Mouse (Mus musculus) liver, embryonic 11.5 days (tissue): ENCODE measurements around the gene Prpf6. TPM values are rescaled to one million over a fixed set of nuclear protein-coding genes. Genes with fewer than 3 reads are reported as not detected.

Source experiments
- ATAC-seq: fragments of 200-750 bp; cut with Nextera tagmentation; replicated peaks from 2 replicates; pipeline ENCODE4 v1.8.0; 2017; ENCODE audit warnings: moderate number of reproducible peaks, mild to moderate bottlenecking, moderate TSS enrichment, moderate library complexity; ENCODE audit not compliant: low FRiP score
- DNase-seq: peaks from one replicate; pipeline ENCODE4 v3.0.0-alpha.2; 2017; ENCODE audit warnings: low spot score
- H3K27ac ChIP-seq: fragments of 300-500 bp; sonication (generic); 2 replicates; pipeline ENCODE4 v1.5.1; 2014; ENCODE audit warnings: mild to moderate bottlenecking, low read depth, low read length, control low read depth
- H3K27me3 ChIP-seq: fragments of 300-500 bp; sonication (generic); replicated peaks from 2 replicates; pipeline ENCODE4 v1.6.1; 2014; ENCODE audit warnings: low read length, mixed read lengths; ENCODE audit not compliant: control insufficient read depth, insufficient read depth
- H3K36me3 ChIP-seq: fragments of 300-500 bp; sonication (generic); 2 replicates; pipeline ENCODE4 v1.6.1; 2014; ENCODE audit warnings: mild to moderate bottlenecking, low read length, moderate library complexity, mixed read lengths; ENCODE audit not compliant: control insufficient read depth, insufficient read depth
- H3K4me1 ChIP-seq: fragments of 300-500 bp; sonication (generic); replicated peaks from 2 replicates; pipeline ENCODE4 v1.6.1; 2014; ENCODE audit warnings: low read length, mixed read lengths; ENCODE audit not compliant: control insufficient read depth, insufficient read depth
- H3K4me2 ChIP-seq: fragments of 300-500 bp; sonication (generic); 2 replicates; pipeline ENCODE4 v1.6.1; 2014; ENCODE audit warnings: mild to moderate bottlenecking, control low read depth, moderate library complexity
- H3K4me3 ChIP-seq: fragments of 300-500 bp; sonication (generic); 2 replicates; pipeline ENCODE4 v1.5.1; 2014; ENCODE audit warnings: low read depth, low read length, control low read depth
- H3K9ac ChIP-seq: fragments of 300-500 bp; sonication (generic); 2 replicates; pipeline ENCODE4 v1.6.1; 2014; ENCODE audit warnings: low read depth, low read length, control low read depth
- H3K9me3 ChIP-seq: fragments of 300-500 bp; sonication (generic); 2 replicates; pipeline ENCODE4 v1.6.1; 2016; ENCODE audit warnings: low read length, inconsistent platforms, mixed read lengths; ENCODE audit not compliant: control insufficient read depth
- WGBS: fragments of 180-500 bp; shearing (Covaris S2); extraction: QIAGEN DNeasy Blood & Tissue Kit; methylation state at CpG from one replicate; pipeline ENCODE4 v1.1.7; 2014; 5-methylcytosine and 5-hydroxymethylcytosine counted together
- polyA plus RNA-seq: library from polyadenylated mRNA; unstranded; fragments of >200 nt; fragmentation: Nextera tagmentation; extraction: Ambion mirVana; gene quantifications from 2 replicates; pipeline ENCODE4 v1.2.1, GENCODE M21; 2014

Gene Prpf6
- polyA plus RNA-seq, 1 experiment from 2014 or later, result 63.0 TPM

DNA sequence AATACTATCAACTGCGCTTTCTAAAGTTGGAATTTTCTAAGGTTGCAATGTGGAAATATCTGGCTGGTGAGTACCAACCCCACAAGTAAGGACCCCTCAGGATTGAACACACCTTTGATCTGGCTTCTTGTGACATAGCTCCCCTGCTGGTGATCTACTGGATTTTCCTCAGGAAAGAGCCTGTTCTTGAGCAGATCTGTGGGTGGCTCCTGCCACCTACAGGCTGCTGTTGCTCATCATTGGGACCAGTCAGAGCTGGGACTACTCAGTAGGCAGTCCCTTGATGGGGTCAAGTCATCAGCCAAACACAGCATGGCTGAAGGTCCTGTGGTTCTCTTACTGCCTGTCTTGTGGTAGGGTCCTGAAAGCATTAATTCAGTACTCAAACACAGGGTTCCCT, 87.1 kb downstream of the Prpf6 start:
- Histone ChIP-seq H3K36me3 (no peaks in the 10 kb centered on the region), H3K9me3 (no peaks in the 10 kb centered on the region), H3K4me2 (no peak overlapping the region), H3K4me1 (peaks cover 16% of the 10 kb centered on the region), H3K4me3 (no peak overlapping the region), H3K27ac (no peak overlapping the region), H3K9ac (no peak overlapping the region), H3K27me3 (peaks cover 4% of the 10 kb centered on the region)
- DNase-seq, result no peak
- WGBS, result 44% methylated on average over 1 of the region's 1 CpGs
- peak; percentile 76 for ATAC-seq

DNA sequence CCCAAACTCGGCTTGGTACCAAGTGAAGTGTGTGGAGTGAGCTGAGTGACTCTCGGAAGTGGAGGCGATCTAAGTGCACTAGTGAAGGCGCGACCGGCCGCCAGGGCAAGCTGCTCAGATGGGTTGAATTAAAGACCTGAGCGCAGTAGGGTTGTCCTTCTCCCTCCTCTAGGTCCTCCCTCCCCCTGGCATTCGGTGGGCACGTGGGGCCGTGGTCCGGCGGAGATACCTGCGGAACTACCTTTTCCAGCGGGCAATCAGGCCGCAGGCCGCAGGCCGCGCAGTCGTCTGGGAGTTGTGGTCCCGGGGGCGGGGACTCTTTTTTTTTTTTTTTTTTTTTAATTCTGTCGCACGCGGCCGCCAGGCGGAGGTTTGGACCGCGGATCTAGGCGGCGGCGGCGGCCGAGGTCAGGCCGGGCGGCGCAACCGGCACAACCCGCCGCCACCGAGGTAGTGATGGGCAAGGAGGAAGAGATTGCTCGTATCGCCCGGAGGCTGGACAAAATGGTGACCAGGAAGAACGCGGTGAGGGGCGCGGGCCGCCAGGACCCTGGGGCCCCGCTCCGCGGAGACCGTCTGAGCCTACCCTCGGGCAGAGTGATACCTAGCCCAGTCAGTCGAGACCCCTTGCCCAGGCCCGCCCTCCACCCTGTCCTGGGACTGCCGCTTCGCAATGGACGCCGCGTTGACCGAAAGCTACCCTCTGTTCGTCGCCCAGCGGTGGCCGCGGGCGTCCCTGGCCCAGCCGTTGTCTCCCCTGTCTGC, 88.5 kb downstream of the Prpf6 start, which contains the start of gene Tcea2:
Gene Tcea2 (plus strand): TSS at position 360 of the 765 bp plus-strand sequence.
- Histone ChIP-seq H3K4me1 (peaks cover 15% of the 10 kb centered on the region), H3K4me3 (peak within 1 kb of the TSS; percentile 73), H3K27ac (peak within 1 kb of the TSS; percentile 52), H3K27me3 (no peaks in the 10 kb centered on the region), H3K4me2 (peak within 1 kb of the TSS; percentile 97), H3K9me3 (no peaks in the 10 kb centered on the region), H3K9ac (peak within 1 kb of the TSS; percentile 78), H3K36me3 (no peaks in the 10 kb centered on the region)
- peak; percentile 82 for DNase-seq
- peak; percentile 42 for ATAC-seq
- 1% methylated on average over 67 of the region's 69 CpGs for WGBS

DNA sequence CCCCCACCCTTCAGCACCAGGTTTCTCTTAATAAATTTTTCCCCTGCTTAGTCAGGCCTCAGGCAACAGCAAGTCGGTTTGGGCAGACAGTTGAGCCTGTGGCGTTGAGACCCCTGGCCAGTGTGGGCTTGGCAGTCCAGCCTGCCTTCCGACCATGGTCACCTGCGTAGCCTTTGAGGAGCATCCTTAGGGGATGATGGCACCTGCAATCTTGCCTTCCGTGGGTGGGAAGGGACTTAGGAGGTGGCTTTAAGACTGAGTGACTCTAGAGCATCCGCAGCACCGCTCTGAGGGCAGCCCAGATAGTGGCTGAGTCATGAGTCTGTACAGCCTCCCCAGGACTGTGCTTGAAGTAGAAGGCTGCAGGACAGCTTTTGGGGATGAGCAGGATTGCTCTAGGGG, 89.0 kb downstream of the Prpf6 start:
- peak; percentile 14 for ATAC-seq
- peak overlapping the region; percentile 52; the same call in 1 of the 2 replicates for H3K27ac ChIP-seq
- no peaks in the 10 kb centered on the region for H3K36me3 ChIP-seq
- no peaks in the 10 kb centered on the region for H3K27me3 ChIP-seq
- H3K4me3 ChIP-seq, result peak overlapping the region; percentile 73
- H3K4me1 ChIP-seq, result peaks cover 10% of the 10 kb centered on the region
- peak overlapping the region; percentile 97 for H3K4me2 ChIP-seq
- H3K9ac ChIP-seq, result peak overlapping the region; percentile 78
- peak; percentile 61 for DNase-seq
- H3K9me3 ChIP-seq, result no peaks in the 10 kb centered on the region
- WGBS, result 15% methylated on average over 7 of the region's 7 CpGs

DNA sequence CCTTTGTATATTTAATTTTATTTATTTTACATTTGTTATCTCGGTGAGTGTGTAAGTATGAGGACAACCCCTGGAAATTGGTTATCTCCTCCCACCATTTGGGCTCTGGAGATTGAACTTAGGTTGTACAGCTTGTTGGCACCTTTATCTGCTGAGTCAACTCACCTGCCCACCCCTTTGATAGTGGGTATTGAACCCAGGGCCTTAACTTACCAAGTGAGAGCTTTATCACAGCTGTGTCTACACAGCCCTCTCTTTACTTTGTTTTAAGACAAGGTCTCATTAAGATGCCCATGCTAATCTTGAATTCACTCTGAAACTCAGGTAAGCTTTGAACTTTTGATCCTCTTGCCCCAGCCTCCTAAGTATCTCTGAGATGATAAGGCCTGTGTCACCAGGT, 90.3 kb downstream of the Prpf6 start:
- H3K4me2 ChIP-seq, result no peak overlapping the region
- H3K4me3 ChIP-seq, result no peak overlapping the region
- H3K27ac ChIP-seq, result no peak overlapping the region
- no peak overlapping the region for H3K9ac ChIP-seq
- peaks cover 10% of the 10 kb centered on the region for H3K4me1 ChIP-seq
- H3K9me3 ChIP-seq, result no peaks in the 10 kb centered on the region
- no peak for ATAC-seq
- H3K36me3 ChIP-seq, result peaks cover 3% of the 10 kb centered on the region
- no peak for DNase-seq
- no peaks in the 10 kb centered on the region for H3K27me3 ChIP-seq
- WGBS, result 63% methylated on average over 1 of the region's 1 CpGs

DNA sequence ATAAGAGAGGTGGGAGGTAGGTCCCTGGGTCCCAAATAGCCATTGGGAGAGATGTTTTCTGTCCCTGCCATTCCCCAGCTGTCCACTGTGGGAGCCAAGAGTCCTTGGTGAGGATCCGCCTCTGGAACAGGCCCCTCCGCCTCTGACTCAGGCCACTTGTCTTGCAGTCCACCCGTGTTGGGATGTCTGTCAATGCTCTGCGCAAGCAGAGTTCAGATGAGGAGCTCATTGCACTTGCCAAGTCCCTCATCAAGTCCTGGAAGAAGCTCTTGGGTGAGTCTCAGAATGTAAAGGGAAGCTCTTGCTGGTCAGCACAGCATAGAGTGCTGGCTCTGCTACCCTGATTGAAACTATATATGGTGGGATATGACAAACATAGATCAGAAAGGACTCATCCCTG, 91.7 kb downstream of the Prpf6 start:
- no peak overlapping the region for H3K9ac ChIP-seq
- H3K4me3 ChIP-seq, result no peak overlapping the region
- no peak for ATAC-seq
- H3K9me3 ChIP-seq, result no peaks in the 10 kb centered on the region
- peaks cover 7% of the 10 kb centered on the region for H3K4me1 ChIP-seq
- H3K27me3 ChIP-seq, result no peaks in the 10 kb centered on the region
- H3K36me3 ChIP-seq, result peaks cover 5% of the 10 kb centered on the region
- no peak for DNase-seq
- no peak overlapping the region for H3K27ac ChIP-seq
- WGBS, result 69% methylated on average over 4 of the region's 4 CpGs
- no peak overlapping the region for H3K4me2 ChIP-seq

DNA sequence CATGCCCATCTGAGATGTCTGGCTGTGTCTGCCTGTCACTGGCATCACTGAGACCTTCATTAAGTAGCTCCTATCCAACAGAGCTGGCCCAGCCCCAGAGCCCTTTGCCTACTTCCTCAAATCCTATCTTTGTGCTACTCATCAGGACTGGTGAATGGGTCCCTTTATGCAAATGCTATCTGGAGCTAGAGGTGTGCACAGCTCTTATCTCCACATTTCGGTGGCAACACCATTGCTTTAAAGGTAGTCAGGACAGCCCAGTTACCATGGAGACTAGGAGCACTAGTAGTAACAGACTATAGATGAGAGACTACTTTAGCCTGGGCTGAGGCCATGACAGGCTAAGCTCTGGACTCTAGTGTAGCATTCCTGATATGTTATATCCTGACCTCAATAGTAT, 93.0 kb downstream of the Prpf6 start:
- Histone ChIP-seq H3K27me3 (no peaks in the 10 kb centered on the region), H3K4me3 (no peak overlapping the region), H3K9me3 (no peaks in the 10 kb centered on the region), H3K27ac (no peak overlapping the region), H3K4me1 (peaks cover 7% of the 10 kb centered on the region), H3K36me3 (peaks cover 9% of the 10 kb centered on the region), H3K9ac (no peak overlapping the region), H3K4me2 (no peak overlapping the region)
- ATAC-seq, result no peak
- DNase-seq, result no peak
- WGBS, result 26% methylated on average over 1 of the region's 1 CpGs

DNA sequence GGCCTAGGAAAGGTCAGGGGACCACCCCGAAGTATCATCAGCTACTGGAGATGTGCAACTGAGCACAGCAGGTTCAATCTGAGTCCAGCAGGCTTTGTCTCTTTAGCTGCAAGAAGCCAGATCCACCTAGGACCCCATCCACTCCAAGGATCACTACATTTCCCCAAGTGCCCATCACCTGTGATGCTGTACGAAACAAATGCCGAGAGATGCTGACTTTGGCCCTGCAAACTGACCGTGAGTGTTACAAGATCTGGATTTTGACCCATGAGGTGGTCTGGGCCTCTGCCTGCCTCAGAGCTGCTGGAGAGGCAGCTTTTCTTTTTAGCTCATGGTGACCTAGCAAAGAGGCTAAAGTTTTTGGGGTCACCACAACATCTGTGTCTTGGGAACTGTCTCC, 94.0 kb downstream of the Prpf6 start:
- Histone ChIP-seq H3K4me1 (peaks cover 5% of the 10 kb centered on the region), H3K9ac (no peak overlapping the region), H3K27ac (no peak overlapping the region), H3K4me3 (no peak overlapping the region), H3K36me3 (peaks cover 9% of the 10 kb centered on the region), H3K27me3 (no peaks in the 10 kb centered on the region), H3K9me3 (no peaks in the 10 kb centered on the region), H3K4me2 (no peak overlapping the region)
- DNase-seq, result no peak
- WGBS, result 86% methylated on average over 4 of the region's 4 CpGs
- ATAC-seq, result no peak

DNA sequence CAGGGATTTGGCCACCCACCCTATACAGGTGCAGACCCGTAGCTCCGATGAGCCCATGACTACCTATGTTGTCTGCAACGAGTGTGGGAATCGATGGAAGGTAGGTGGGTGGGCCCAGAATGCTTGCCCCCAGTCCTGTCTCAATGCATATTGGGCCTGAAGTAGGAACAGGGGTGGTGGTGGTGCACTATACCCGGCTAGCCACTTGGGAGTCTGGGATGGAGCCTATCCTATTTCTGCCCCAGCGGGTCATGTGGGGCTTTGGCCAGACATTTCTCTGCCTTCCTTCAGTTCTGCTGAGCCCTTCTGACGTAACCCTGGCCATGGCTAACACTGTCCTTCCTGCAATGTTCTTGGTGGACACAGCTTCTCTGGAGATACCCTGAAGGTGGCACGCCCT, 95.9 kb downstream of the Prpf6 start:
- ATAC-seq, result no peak
- Histone ChIP-seq H3K4me1 (no peaks in the 10 kb centered on the region; the same call in 1 of the 2 replicates), H3K4me3 (no peak overlapping the region), H3K4me2 (no peak overlapping the region), H3K9me3 (no peaks in the 10 kb centered on the region), H3K36me3 (peaks cover 9% of the 10 kb centered on the region), H3K9ac (no peak overlapping the region), H3K27me3 (no peaks in the 10 kb centered on the region), H3K27ac (no peak overlapping the region)
- peak; percentile 25 for DNase-seq
- 87% methylated on average over 8 of the region's 8 CpGs for WGBS
